Mouse (Mus musculus): ENCODE data around the gene Slc11a1.

- TF ChIP-seq USF1 (IDR thresholded peaks at IDR 0.05; ENCODE audit: low read depth): no peak
- no peak for TF ChIP-seq MAX (IDR thresholded peaks at IDR 0.05; ENCODE audit: low read depth)
- no peak for TF ChIP-seq REST (IDR thresholded peaks at IDR 0.05; ENCODE audit: insufficient read depth, insufficient read length)
- no peak for TF ChIP-seq POLR2A (IDR thresholded peaks at IDR 0.05; ENCODE audit: insufficient read length, low read depth)
- TF ChIP-seq MYOG (IDR thresholded peaks at IDR 0.05; ENCODE audit: control insufficient read depth in 1 of 3, insufficient read depth in 1 of 3, insufficient read length in 2 of 3, low read depth in 2 of 3): no peak
- no peak for TF ChIP-seq CEBPB (IDR thresholded peaks at IDR 0.05; ENCODE audit: insufficient read depth, poor library complexity, severe bottlenecking)
- no peak for TF ChIP-seq SRF (IDR thresholded peaks at IDR 0.05; ENCODE audit: control insufficient read depth, insufficient read length, low read depth)
- no peak for TF ChIP-seq MYOD1 (IDR thresholded peaks at IDR 0.05; ENCODE audit: control insufficient read depth in 1 of 3, insufficient read length in 2 of 3, low read depth in 2 of 3)
- TF ChIP-seq E2F4 (IDR thresholded peaks at IDR 0.05; ENCODE audit: insufficient read depth): no peak
- no peak for TF ChIP-seq TCF12 (IDR thresholded peaks at IDR 0.05; ENCODE audit: insufficient read depth, poor library complexity, severe bottlenecking)
- no peak for TF ChIP-seq POLR2AphosphoS2 (IDR thresholded peaks at IDR 0.05; ENCODE audit: insufficient read length, low read depth)
- TF ChIP-seq TCF3 (IDR thresholded peaks at IDR 0.05; ENCODE audit: insufficient read length, low read depth): no peak
Observed at GRCm38 (mm10) chr1:74380484-74380883, 5.5 kb downstream of the Slc11a1 start.

All from myocyte (in vitro differentiated cells).